Mouse (Mus musculus) ES-Bruce4 (cell line): ENCODE data around the gene Ldlrap1.

Source experiments
- CTCF ChIP-seq: IDR thresholded peaks from one replicate; pipeline ENCODE4 v1.8.1; 2011; ENCODE audit warnings: low read depth, low read length
- POLR2A ChIP-seq: IDR thresholded peaks from one replicate; pipeline ENCODE4 v1.8.1; 2011; ENCODE audit warnings: low read length; ENCODE audit not compliant: insufficient read depth

GRCm38 (mm10) chr4:134814229-134814571 is 46.4 kb upstream of the Ldlrap1 start:
- TF ChIP-seq POLR2A (no peak), CTCF (no peak)
